Mouse (Mus musculus): ENCODE measurements around the gene Cds2. TPM values are rescaled to one million over a fixed set of nuclear protein-coding genes. Genes with fewer than 3 reads are reported as not detected.
"Not testable (repeated sequence)": the region's sequence is repeated elsewhere in the genome, so short reads cannot be mapped to it uniquely, and the experiment has no call there.

The Cds2 gene
- 42.9 and 47.6 TPM in 2 replicates for polyA plus RNA-seq (2016; fragmentation: Nextera tagmentation; extraction: Ambion mirVana)

GRCm38 (mm10) chr2:132262879-132263398, at the start of gene Cds2:
Cds2 (plus strand) TSS chr2:132263148.
- under 1% methylated on average over 49 of the region's 49 CpGs for WGBS
- Histone ChIP-seq H3K9ac (peak within 1 kb of the TSS; percentile 73), H3K9me3 (no peaks in the 10 kb centered on the region)

GRCm38 (mm10) chr2:132221611-132222073, 41.3 kb upstream of the Cds2 start:
- no peak overlapping the region for H3K27ac ChIP-seq
- no peaks in the 10 kb centered on the region for H3K36me3 ChIP-seq
- H3K27me3 ChIP-seq (replicated peaks), result no peaks in the 10 kb centered on the region
- 72% methylated on average over 11 of the region's 11 CpGs for WGBS
- no peak overlapping the region for H3K4me3 ChIP-seq
- no peaks in the 10 kb centered on the region for H3K4me1 ChIP-seq
- ATAC-seq (ENCODE audit: low FRiP score, low read depth), result no peak
- H3K4me2 ChIP-seq (replicated peaks), result no peak overlapping the region
- H3K9me3 ChIP-seq, result no peaks in the 10 kb centered on the region
- no peak overlapping the region for H3K9ac ChIP-seq

More at GRCm38 (mm10) chr2:132262879-132263398, at the start of gene Cds2:
- Histone ChIP-seq H3K27ac (peak within 1 kb of the TSS; percentile 76), H3K4me3 (peak within 1 kb of the TSS; percentile 92), H3K27me3 (replicated peaks) (no peaks in the 10 kb centered on the region), H3K36me3 (no peaks in the 10 kb centered on the region), H3K4me1 (peaks cover 13% of the 10 kb centered on the region), H3K4me2 (replicated peaks) (peak within 1 kb of the TSS; percentile 72)
- ATAC-seq (ENCODE audit: low FRiP score, low read depth), result peak; percentile 99

- no peaks in the 10 kb centered on the region for H3K27me3 ChIP-seq (replicated peaks)
- no peaks in the 10 kb centered on the region for H3K9me3 ChIP-seq
- no peak overlapping the region for H3K27ac ChIP-seq
- no peak for ATAC-seq (ENCODE audit: low FRiP score, low read depth)
- no peak overlapping the region for H3K4me3 ChIP-seq
- no peak overlapping the region for H3K4me2 ChIP-seq (replicated peaks)
- H3K4me1 ChIP-seq, result no peaks in the 10 kb centered on the region
- no peak overlapping the region for H3K9ac ChIP-seq
- WGBS, result 90% methylated on average over 4 of the region's 4 CpGs
- no peaks in the 10 kb centered on the region for H3K36me3 ChIP-seq
Observed at GRCm38 (mm10) chr2:132224359-132224758, 38.6 kb upstream of the Cds2 start.

GRCm38 (mm10) chr2:132232413-132232945, 30.5 kb upstream of the Cds2 start:
- H3K4me2 ChIP-seq (replicated peaks), result no peak overlapping the region
- no peaks in the 10 kb centered on the region for H3K36me3 ChIP-seq
- H3K27me3 ChIP-seq (replicated peaks), result no peaks in the 10 kb centered on the region
- H3K27ac ChIP-seq, result no peak overlapping the region
- H3K9ac ChIP-seq, result no peak overlapping the region
- ATAC-seq (ENCODE audit: low FRiP score, low read depth), result no peak
- H3K4me3 ChIP-seq, result no peak overlapping the region
- no peaks in the 10 kb centered on the region for H3K4me1 ChIP-seq
- H3K9me3 ChIP-seq, result no peaks in the 10 kb centered on the region
- WGBS, result 80% methylated on average over 3 of the region's 3 CpGs

- Histone ChIP-seq H3K9ac (no peak overlapping the region), H3K27me3 (replicated peaks) (no peaks in the 10 kb centered on the region), H3K27ac (no peak overlapping the region), H3K9me3 (no peaks in the 10 kb centered on the region), H3K4me3 (no peak overlapping the region), H3K4me2 (replicated peaks) (no peak overlapping the region), H3K4me1 (no peaks in the 10 kb centered on the region), H3K36me3 (no peaks in the 10 kb centered on the region; the same call in 1 of the 2 replicates)
- ATAC-seq (ENCODE audit: low FRiP score, low read depth), result no peak
- WGBS, result 68% methylated on average over 16 of the region's 16 CpGs
Observed at GRCm38 (mm10) chr2:132233985-132234765, 28.8 kb upstream of the Cds2 start.

GRCm38 (mm10) chr2:132235291-132235690, 27.7 kb upstream of the Cds2 start:
- Histone ChIP-seq H3K27me3 (replicated peaks) (no peaks in the 10 kb centered on the region), H3K4me2 (replicated peaks) (no peak overlapping the region), H3K9me3 (no peaks in the 10 kb centered on the region), H3K4me1 (no peaks in the 10 kb centered on the region), H3K36me3 (no peaks in the 10 kb centered on the region; the same call in 1 of the 2 replicates), H3K9ac (no peak overlapping the region), H3K4me3 (no peak overlapping the region), H3K27ac (no peak overlapping the region)
- ATAC-seq (ENCODE audit: low FRiP score, low read depth), result no peak
- 47% methylated on average over 2 of the region's 2 CpGs for WGBS

GRCm38 (mm10) chr2:132235975-132236374, 27.0 kb upstream of the Cds2 start:
- Histone ChIP-seq H3K27ac (no peak overlapping the region), H3K9ac (no peak overlapping the region)
- WGBS, result 87% methylated on average over 7 of the region's 7 CpGs

GRCm38 (mm10) chr2:132239434-132239833, 23.5 kb upstream of the Cds2 start:
- not testable (repeated sequence) for H3K9me3 ChIP-seq; H3K4me3 ChIP-seq; H3K36me3 ChIP-seq; H3K9ac ChIP-seq; H3K4me2 ChIP-seq (replicated peaks); H3K4me1 ChIP-seq; H3K27me3 ChIP-seq (replicated peaks); H3K27ac ChIP-seq; ATAC-seq (ENCODE audit: low FRiP score, low read depth)
- 91% methylated on average over 3 of the region's 3 CpGs for WGBS

More at GRCm38 (mm10) chr2:132235975-132236374, 27.0 kb upstream of the Cds2 start:
- Histone ChIP-seq H3K27me3 (replicated peaks) (no peaks in the 10 kb centered on the region), H3K36me3 (no peaks in the 10 kb centered on the region; the same call in 1 of the 2 replicates), H3K4me2 (replicated peaks) (no peak overlapping the region), H3K4me1 (no peaks in the 10 kb centered on the region), H3K4me3 (no peak overlapping the region), H3K9me3 (no peaks in the 10 kb centered on the region)
- no peak for ATAC-seq (ENCODE audit: low FRiP score, low read depth)

GRCm38 (mm10) chr2:132240457-132240856, 22.5 kb upstream of the Cds2 start:
- H3K27ac ChIP-seq; ATAC-seq (ENCODE audit: low FRiP score, low read depth); H3K4me3 ChIP-seq; H3K4me2 ChIP-seq (replicated peaks); H3K36me3 ChIP-seq; H3K9me3 ChIP-seq; H3K4me1 ChIP-seq; H3K27me3 ChIP-seq (replicated peaks); H3K9ac ChIP-seq: not testable (repeated sequence)
- 37% methylated on average over 10 of the region's 10 CpGs for WGBS

GRCm38 (mm10) chr2:132243370-132243769, 19.6 kb upstream of the Cds2 start:
- Histone ChIP-seq H3K9ac (no peak overlapping the region), H3K4me1 (peaks cover 5% of the 10 kb centered on the region), H3K9me3 (no peaks in the 10 kb centered on the region), H3K4me3 (no peak overlapping the region), H3K27ac (no peak overlapping the region), H3K36me3 (peaks cover 8% of the 10 kb centered on the region), H3K4me2 (replicated peaks) (no peak overlapping the region), H3K27me3 (replicated peaks) (no peaks in the 10 kb centered on the region)
- no peak for ATAC-seq (ENCODE audit: low FRiP score, low read depth)
- WGBS, result 91% methylated on average over 3 of the region's 3 CpGs

- H3K9me3 ChIP-seq, result no peaks in the 10 kb centered on the region
- H3K4me3 ChIP-seq, result peak within 1 kb of the TSS; percentile 53
- no peak within 1 kb of the TSS for H3K27ac ChIP-seq
- H3K4me1 ChIP-seq, result peaks cover 23% of the 10 kb centered on the region
- H3K27me3 ChIP-seq (replicated peaks), result no peaks in the 10 kb centered on the region
- H3K4me2 ChIP-seq (replicated peaks), result peak within 1 kb of the TSS; percentile 74
- WGBS, result 5% methylated on average over 50 of the region's 50 CpGs
- H3K9ac ChIP-seq, result peak within 1 kb of the TSS; percentile 72
- peaks cover 19% of the 10 kb centered on the region for H3K36me3 ChIP-seq
- ATAC-seq (ENCODE audit: low FRiP score, low read depth), result peak; percentile 93
Observed at GRCm38 (mm10) chr2:132247539-132248313, 15.2 kb upstream of the Cds2 start, which contains the start of gene Tmem230. Tmem230 (minus strand) TSS chr2:132247807.

- WGBS, result 9% methylated on average over 8 of the region's 8 CpGs
- Histone ChIP-seq H3K27me3 (replicated peaks) (no peaks in the 10 kb centered on the region), H3K36me3 (peaks cover 13% of the 10 kb centered on the region), H3K27ac (no peak overlapping the region), H3K4me3 (peak overlapping the region; percentile 53), H3K4me1 (peaks cover 23% of the 10 kb centered on the region), H3K9ac (peak overlapping the region; percentile 52), H3K4me2 (replicated peaks) (peak overlapping the region; percentile 71), H3K9me3 (no peaks in the 10 kb centered on the region)
- ATAC-seq (ENCODE audit: low FRiP score, low read depth), result no peak
Observed at GRCm38 (mm10) chr2:132251911-132252310, 11.0 kb upstream of the Cds2 start.

Data from neural tube, embryonic 12.5 days (tissue).